Mouse (Mus musculus): ENCODE data around the gene Setd6. TPM values are rescaled to one million over a fixed set of nuclear protein-coding genes. Genes with fewer than 3 reads are reported as not detected.

Setd6 gene
- polyA plus RNA-seq, 1 experiment from 2014 or later: 15.7 TPM

Small RNAs within 50 kb of the gene (microRNA-seq; reads per million reads assigned to microRNA genes)
- 1.6 reads per million for gene Mir7073

Other genes starting within 250 kb of the Setd6 start
- 11.1 and 11.8 TPM in 2 replicates for gene Csnk2a2, start 225.8 kb upstream of the Setd6 start, polyA plus RNA-seq (2015; fragmentation: Nextera tagmentation; extraction: Ambion mirVana)
- gene Ccdc113, start 181.8 kb upstream of the Setd6 start, polyA plus RNA-seq (2015; fragmentation: Nextera tagmentation; extraction: Ambion mirVana): 0.52 and 0.89 TPM in 2 replicates
- gene Prss54, start 139.5 kb upstream of the Setd6 start, polyA plus RNA-seq (2015; fragmentation: Nextera tagmentation; extraction: Ambion mirVana): not detected in 2 replicates
- 17.7 and 18.5 TPM in 2 replicates for gene Gins3, start 82.4 kb upstream of the Setd6 start, polyA plus RNA-seq (2015; fragmentation: Nextera tagmentation; extraction: Ambion mirVana)
- 22.6 and 27.5 TPM in 2 replicates for gene Ndrg4, start 38.9 kb upstream of the Setd6 start, polyA plus RNA-seq (2015; fragmentation: Nextera tagmentation; extraction: Ambion mirVana)
- gene Cnot1, start 91.6 kb downstream of the Setd6 start, polyA plus RNA-seq (2015; fragmentation: Nextera tagmentation; extraction: Ambion mirVana): 46.7 and 52.9 TPM in 2 replicates
- gene Sap18b, start 109.5 kb downstream of the Setd6 start, polyA plus RNA-seq (2015; fragmentation: Nextera tagmentation; extraction: Ambion mirVana): 324 and 332 TPM in 2 replicates
- 16.2 and 16.3 TPM in 2 replicates for gene Slc38a7, start 137.7 kb downstream of the Setd6 start, polyA plus RNA-seq (2015; fragmentation: Nextera tagmentation; extraction: Ambion mirVana)
- 129 and 131 TPM in 2 replicates for gene Got2, start 172.7 kb downstream of the Setd6 start, polyA plus RNA-seq (2015; fragmentation: Nextera tagmentation; extraction: Ambion mirVana)